Mouse (Mus musculus): ENCODE results near the gene Ambra1. TPM values are rescaled to one million over a fixed set of nuclear protein-coding genes. Genes with fewer than 3 reads are reported as not detected.

Gene Ambra1
- total RNA-seq, 2 experiments from 2014 or later, result 45.4 to 47.8 TPM

GRCm38 (mm10) chr2:91958701-91959457, 228.9 kb downstream of the Ambra1 start:
- DNase-seq (ENCODE audit: low spot score in 2 of 2), result peak; percentile 61 to 73

GRCm38 (mm10) chr2:91959544-91960410, 229.8 kb downstream of the Ambra1 start:
- DNase-seq (ENCODE audit: low spot score in 2 of 2), result no peak

- no peak for DNase-seq (ENCODE audit: low spot score in 2 of 2)
Measured at GRCm38 (mm10) chr2:91960459-91960858, 230.5 kb downstream of the Ambra1 start.

- DNase-seq (ENCODE audit: low spot score in 2 of 2), result no peak
Measured at GRCm38 (mm10) chr2:91961901-91962761, 232.2 kb downstream of the Ambra1 start.

- DNase-seq (ENCODE audit: low spot score in 2 of 2), result peak; percentile 41 to 48
Measured at GRCm38 (mm10) chr2:91962864-91963401, 233.0 kb downstream of the Ambra1 start.

GRCm38 (mm10) chr2:91963443-91963932, 233.6 kb downstream of the Ambra1 start:
- DNase-seq (ENCODE audit: low spot score in 2 of 2), result peak; percentile 97 to 98

- DNase-seq (ENCODE audit: low spot score in 2 of 2), result no peak
Measured at GRCm38 (mm10) chr2:91964610-91965204, 234.8 kb downstream of the Ambra1 start.

GRCm38 (mm10) chr2:91965417-91965816, 235.5 kb downstream of the Ambra1 start:
- peak; percentile 18 to 48 for DNase-seq (ENCODE audit: low spot score in 2 of 2)

GRCm38 (mm10) chr2:91966367-91966766, 236.4 kb downstream of the Ambra1 start:
- no peak for DNase-seq (ENCODE audit: low spot score in 2 of 2)

GRCm38 (mm10) chr2:91967962-91968361, 238.0 kb downstream of the Ambra1 start:
- DNase-seq (ENCODE audit: low spot score in 2 of 2), result no peak

Small RNA genes within 50 kb of the gene (microRNA-seq; reads per million reads assigned to microRNA genes)
- gene Mir6999, result 0 to 0.22 reads per million in 2 experiments

Other genes starting within 250 kb of the Ambra1 start
- 100 to 1,000 TPM; 126 TPM for gene Ckap5, start 203.4 kb upstream of the Ambra1 start, total RNA-seq (2021)
- under 1 TPM; 0.18 to 0.20 TPM for gene F2, start 93.7 kb upstream of the Ambra1 start, total RNA-seq (2021)
- 10 to 100 TPM; 15.1 to 17.0 TPM for gene Zfp408, start 80.3 kb upstream of the Ambra1 start, total RNA-seq (2021)
- gene Arhgap1, start 80.3 kb upstream of the Ambra1 start, total RNA-seq (2021), result 10 to 100 TPM; 66.9 to 68.3 TPM
- gene Atg13, start 19.6 kb upstream of the Ambra1 start, total RNA-seq (2021), result 10 to 100 TPM; 49.1 to 49.7 TPM
- 1 to 10 TPM; 8.3 to 8.9 TPM for gene Harbi1, start 19.3 kb upstream of the Ambra1 start, total RNA-seq (2021)
- 10 to 100 TPM; 20.0 to 21.3 TPM for gene Chrm4, start 197.1 kb downstream of the Ambra1 start, total RNA-seq (2021)
- gene Mdk, start 202.2 kb downstream of the Ambra1 start, total RNA-seq (2021), result 10 to 100 TPM; 44.3 to 49.4 TPM
- gene Gm9821, start 215.6 kb downstream of the Ambra1 start, total RNA-seq (2021), result not detected
- 100 to 1,000 TPM; 313 to 336 TPM for gene Dgkz, start 245.7 kb downstream of the Ambra1 start, total RNA-seq (2021)